Mouse (Mus musculus): ENCODE data around the gene Arid3a. TPM values are rescaled to one million over a fixed set of nuclear protein-coding genes. Genes with fewer than 3 reads are reported as not detected.

The Arid3a gene
- polyA plus RNA-seq, 1 experiment = 1.2 TPM

DNA sequence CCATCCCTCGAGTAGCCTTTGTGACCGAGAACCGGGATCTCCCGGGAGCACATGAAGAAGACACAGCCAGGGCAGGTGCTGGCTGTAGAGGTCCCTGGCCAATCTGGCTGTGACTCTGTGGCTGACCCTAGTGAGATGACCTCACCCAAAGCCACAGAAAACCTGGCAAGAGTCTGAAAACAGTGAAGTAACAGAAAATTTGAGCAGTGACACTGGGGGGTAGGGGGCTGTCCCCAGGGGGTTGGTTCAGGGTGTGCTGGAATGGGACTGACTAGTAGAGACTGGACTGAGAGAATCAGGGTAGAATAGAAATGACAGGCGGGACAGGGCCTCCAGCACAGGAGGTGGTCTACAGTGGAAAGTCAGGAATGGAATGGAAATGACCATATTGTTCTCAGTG is 56.4 kb downstream of the Arid3a start:
- no peaks in the 10 kb centered on the region for H3K27me3 ChIP-seq (ENCODE audit: control insufficient read depth, insufficient read depth, insufficient read length)
- H3ac ChIP-seq (ENCODE audit: control insufficient read depth, insufficient read length) = peak overlapping the region; percentile 51
- H3K79me2 ChIP-seq (ENCODE audit: control insufficient read depth, insufficient read depth) = peaks cover 39% of the 10 kb centered on the region
- peak overlapping the region; percentile 96 for H3K4me2 ChIP-seq (ENCODE audit: low read depth)
- H3K4me3 ChIP-seq = peak overlapping the region; percentile 74
- TF ChIP-seq USF1 (IDR thresholded peaks at IDR 0.05; ENCODE audit: low read depth) (no peak), REST (IDR thresholded peaks at IDR 0.05; ENCODE audit: insufficient read depth, insufficient read length) (no peak), POLR2AphosphoS2 (IDR thresholded peaks at IDR 0.05; ENCODE audit: insufficient read length, low read depth) (peak; percentile 13), MYOG (IDR thresholded peaks at IDR 0.05; ENCODE audit: control insufficient read depth in 1 of 3, insufficient read depth in 1 of 3, insufficient read length in 2 of 3, low read depth in 2 of 3) (peak in 1 of 3 experiments; percentile 22), POLR2A (IDR thresholded peaks at IDR 0.05; ENCODE audit: insufficient read length, low read depth) (no peak), TCF12 (IDR thresholded peaks at IDR 0.05; ENCODE audit: insufficient read depth, poor library complexity, severe bottlenecking) (no peak), MAX (IDR thresholded peaks at IDR 0.05; ENCODE audit: low read depth) (no peak)
- no peaks in the 10 kb centered on the region for H3K36me3 ChIP-seq (ENCODE audit: control insufficient read depth, insufficient read depth)

DNA sequence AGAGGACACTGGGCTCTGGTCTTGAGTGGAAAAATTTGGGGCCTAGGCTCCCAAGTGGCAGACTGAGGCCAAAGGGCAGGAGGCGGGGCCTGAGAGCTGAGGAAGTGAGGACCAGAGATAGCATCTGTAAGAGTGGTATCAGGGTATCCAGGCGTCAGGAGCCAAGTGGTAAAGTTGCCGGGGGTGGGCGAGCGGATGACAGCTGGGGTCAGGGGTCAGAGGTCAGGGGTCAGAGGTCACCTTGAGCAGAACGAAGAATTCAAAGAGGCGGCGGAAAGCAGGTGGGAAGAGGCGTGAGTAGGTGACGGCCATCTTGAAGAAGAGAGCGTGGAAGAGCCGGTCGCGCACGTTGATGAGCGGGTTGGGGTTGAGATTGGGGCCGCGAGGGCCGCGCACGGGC is 56.8 kb downstream of the Arid3a start:
- Histone ChIP-seq H3ac (ENCODE audit: control insufficient read depth, insufficient read length) (peak overlapping the region; percentile 51), H3K27me3 (ENCODE audit: control insufficient read depth, insufficient read depth, insufficient read length) (no peaks in the 10 kb centered on the region), H3K4me3 (peak overlapping the region; percentile 74), H3K4me2 (ENCODE audit: low read depth) (peak overlapping the region; percentile 96), H3K36me3 (ENCODE audit: control insufficient read depth, insufficient read depth) (no peaks in the 10 kb centered on the region), H3K79me2 (ENCODE audit: control insufficient read depth, insufficient read depth) (peaks cover 41% of the 10 kb centered on the region)
- TF ChIP-seq MYOG (IDR thresholded peaks at IDR 0.05; ENCODE audit: control insufficient read depth in 1 of 3, insufficient read depth in 1 of 3, insufficient read length in 2 of 3, low read depth in 2 of 3) (no peak), SRF (IDR thresholded peaks at IDR 0.05; ENCODE audit: control insufficient read depth, insufficient read length, low read depth) (no peak), TCF3 (IDR thresholded peaks at IDR 0.05; ENCODE audit: insufficient read length, low read depth) (no peak), MAX (IDR thresholded peaks at IDR 0.05; ENCODE audit: low read depth) (no peak), E2F4 (IDR thresholded peaks at IDR 0.05; ENCODE audit: insufficient read depth) (no peak), MYOD1 (IDR thresholded peaks at IDR 0.05; ENCODE audit: control insufficient read depth in 1 of 3, insufficient read length in 2 of 3, low read depth in 2 of 3) (peak in 1 of 3 experiments; percentile 17)

DNA sequence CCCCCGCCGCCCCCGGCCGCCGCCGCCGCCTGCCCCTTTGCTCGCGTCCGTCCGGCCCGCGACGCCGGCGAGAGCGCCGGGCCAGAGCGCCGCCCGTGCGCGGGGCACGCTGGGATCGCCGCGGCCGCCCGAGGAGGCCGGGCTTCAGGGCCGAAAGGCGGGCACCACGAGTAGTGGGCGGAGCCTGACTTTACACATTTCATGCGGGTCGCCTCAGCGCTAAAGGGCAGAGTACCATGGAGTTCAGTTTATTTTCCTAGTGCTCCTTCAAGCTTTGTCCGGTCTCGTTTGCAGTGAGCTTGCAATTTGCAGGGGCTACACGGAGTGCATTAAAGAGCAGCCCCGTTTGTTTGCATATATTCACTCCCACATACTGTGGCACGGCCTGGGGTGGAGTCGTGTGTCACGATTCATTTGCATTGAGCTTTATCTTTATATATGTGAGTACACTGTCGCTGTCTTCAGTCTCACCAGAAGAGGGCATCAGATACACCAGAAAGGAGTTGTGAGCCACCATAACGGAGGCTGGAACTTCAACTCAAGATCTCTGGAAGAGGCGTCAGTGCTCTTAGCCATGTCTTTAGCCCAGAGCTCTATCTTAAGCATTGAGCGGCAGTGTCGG is 57.5 kb downstream of the Arid3a start, which contains the start of gene Tmem259:
TSS of gene Tmem259 (minus strand) at position 136 of the 622 bp plus-strand sequence.
- peak within 1 kb of the TSS; percentile 51 for H3ac ChIP-seq (ENCODE audit: control insufficient read depth, insufficient read length)
- H3K4me3 ChIP-seq = peak within 1 kb of the TSS; percentile 74
- no peaks in the 10 kb centered on the region for H3K27me3 ChIP-seq (ENCODE audit: control insufficient read depth, insufficient read depth, insufficient read length)
- peak; percentile 59 for TF ChIP-seq POLR2A (IDR thresholded peaks at IDR 0.05; ENCODE audit: insufficient read length, low read depth)
- TF ChIP-seq SRF (IDR thresholded peaks at IDR 0.05; ENCODE audit: control insufficient read depth, insufficient read length, low read depth) = peak; percentile 20
- TF ChIP-seq MYOG (IDR thresholded peaks at IDR 0.05; ENCODE audit: control insufficient read depth in 1 of 3, insufficient read depth in 1 of 3, insufficient read length in 2 of 3, low read depth in 2 of 3) = no peak
- peak within 1 kb of the TSS; percentile 96 for H3K4me2 ChIP-seq (ENCODE audit: low read depth)
- no peaks in the 10 kb centered on the region for H3K36me3 ChIP-seq (ENCODE audit: control insufficient read depth, insufficient read depth)
- H3K79me2 ChIP-seq (ENCODE audit: control insufficient read depth, insufficient read depth) = peaks cover 47% of the 10 kb centered on the region

GRCm38 (mm10) chr10:79984871-79985270 is 58.0 kb downstream of the Arid3a start:
- Histone ChIP-seq H3K4me3 (peak overlapping the region; percentile 74), H3ac (ENCODE audit: control insufficient read depth, insufficient read length) (peak overlapping the region; percentile 51), H3K36me3 (ENCODE audit: control insufficient read depth, insufficient read depth) (no peaks in the 10 kb centered on the region), H3K79me2 (ENCODE audit: control insufficient read depth, insufficient read depth) (peaks cover 53% of the 10 kb centered on the region), H3K27me3 (ENCODE audit: control insufficient read depth, insufficient read depth, insufficient read length) (no peaks in the 10 kb centered on the region), H3K4me2 (ENCODE audit: low read depth) (peak overlapping the region; percentile 86)
- peak; percentile 23 for TF ChIP-seq POLR2A (IDR thresholded peaks at IDR 0.05; ENCODE audit: insufficient read length, low read depth)
- no peak for TF ChIP-seq TCF12 (IDR thresholded peaks at IDR 0.05; ENCODE audit: insufficient read depth, poor library complexity, severe bottlenecking)

DNA sequence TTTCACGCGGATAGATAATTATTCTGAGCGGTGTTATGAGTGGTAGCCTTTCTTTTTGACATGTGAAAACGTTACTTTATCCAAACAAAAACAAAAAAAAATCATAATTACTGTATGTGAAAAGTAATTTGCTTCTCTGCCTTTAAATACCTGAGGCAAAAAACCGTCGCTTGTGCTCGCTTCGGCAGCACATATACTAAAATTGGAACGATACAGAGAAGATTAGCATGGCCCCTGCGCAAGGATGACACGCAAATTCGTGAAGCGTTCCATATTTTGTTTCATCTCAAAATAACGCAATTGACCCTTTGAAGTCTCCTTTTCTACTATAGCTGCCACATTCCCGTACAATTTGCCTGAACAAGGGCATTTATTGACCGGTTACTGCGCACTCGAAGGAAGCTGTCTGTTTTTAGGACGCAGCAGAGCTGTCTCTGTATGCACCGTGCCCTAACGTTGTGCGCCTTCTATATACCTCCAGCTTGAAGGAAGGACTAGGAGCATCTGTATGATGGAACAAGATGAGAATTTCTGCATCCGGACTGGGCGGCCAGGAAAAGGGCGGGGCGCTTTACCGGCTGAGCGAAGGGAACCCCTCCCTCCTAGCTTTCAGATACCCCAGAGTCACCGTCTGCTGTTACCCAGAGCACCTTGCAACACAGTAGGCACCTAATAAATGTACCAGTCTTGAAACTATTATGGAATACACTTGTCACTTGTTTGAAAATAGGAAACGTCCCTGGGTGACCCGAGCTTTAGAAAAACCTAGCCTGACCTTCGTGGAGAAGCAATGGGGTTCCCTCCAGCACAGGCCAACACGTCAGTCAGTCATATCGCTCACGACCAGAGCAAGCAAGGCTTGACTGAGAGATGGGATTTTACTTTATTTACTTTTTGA is 58.7 kb downstream of the Arid3a start:
- Histone ChIP-seq H3K27me3 (ENCODE audit: control insufficient read depth, insufficient read depth, insufficient read length) (no peaks in the 10 kb centered on the region), H3ac (ENCODE audit: control insufficient read depth, insufficient read length) (no peak overlapping the region), H3K4me3 (peak overlapping the region; percentile 74), H3K4me2 (ENCODE audit: low read depth) (peak overlapping the region; percentile 86), H3K36me3 (ENCODE audit: control insufficient read depth, insufficient read depth) (no peaks in the 10 kb centered on the region), H3K79me2 (ENCODE audit: control insufficient read depth, insufficient read depth) (peaks cover 46% of the 10 kb centered on the region)
- no peak for TF ChIP-seq REST (IDR thresholded peaks at IDR 0.05; ENCODE audit: insufficient read depth, insufficient read length)
- no peak for TF ChIP-seq MYOG (IDR thresholded peaks at IDR 0.05; ENCODE audit: control insufficient read depth in 1 of 3, insufficient read depth in 1 of 3, insufficient read length in 2 of 3, low read depth in 2 of 3)
- no peak for TF ChIP-seq TCF3 (IDR thresholded peaks at IDR 0.05; ENCODE audit: insufficient read length, low read depth)
- TF ChIP-seq USF1 (IDR thresholded peaks at IDR 0.05; ENCODE audit: low read depth) = no peak
- TF ChIP-seq MYOD1 (IDR thresholded peaks at IDR 0.05; ENCODE audit: control insufficient read depth in 1 of 3, insufficient read length in 2 of 3, low read depth in 2 of 3) = no peak
- TF ChIP-seq CEBPB (IDR thresholded peaks at IDR 0.05; ENCODE audit: insufficient read depth, poor library complexity, severe bottlenecking) = no peak
- no peak for TF ChIP-seq SRF (IDR thresholded peaks at IDR 0.05; ENCODE audit: control insufficient read depth, insufficient read length, low read depth)
- no peak for TF ChIP-seq MAX (IDR thresholded peaks at IDR 0.05; ENCODE audit: low read depth)
- no peak for TF ChIP-seq POLR2A (IDR thresholded peaks at IDR 0.05; ENCODE audit: insufficient read length, low read depth)
- no peak for TF ChIP-seq POLR2AphosphoS2 (IDR thresholded peaks at IDR 0.05; ENCODE audit: insufficient read length, low read depth)
